Mouse (Mus musculus) kidney, embryonic 14.5 days (tissue): Measurements from ENCODE around the gene Pacrg. TPM values are rescaled to one million over a fixed set of nuclear protein-coding genes. Genes with fewer than 3 reads are reported as not detected.

Source experiments
- ATAC-seq: fragments of 200-750 bp; cut with Nextera tagmentation; 2 replicates; pipeline ENCODE4 v1.8.0; 2017; ENCODE audit warnings: moderate number of reproducible peaks, mild to moderate bottlenecking, moderate TSS enrichment, moderate library complexity; ENCODE audit not compliant: low FRiP score, low TSS enrichment
- H3K27ac ChIP-seq: fragments of 300-500 bp; sonication (generic); 2 replicates; pipeline ENCODE4 v1.5.1; 2014; ENCODE audit warnings: low read depth, mild to moderate bottlenecking, low read length, moderate library complexity, mixed read lengths
- H3K27me3 ChIP-seq: fragments of 300-500 bp; sonication (generic); 2 replicates; pipeline ENCODE4 v1.6.1; 2014; ENCODE audit warnings: mild to moderate bottlenecking, low read length; ENCODE audit not compliant: control insufficient read depth, insufficient read depth
- H3K36me3 ChIP-seq: fragments of 300-500 bp; sonication (generic); 2 replicates; pipeline ENCODE4 v1.6.1; 2014; ENCODE audit warnings: low read length, mixed read lengths; ENCODE audit not compliant: control insufficient read depth, insufficient read depth
- H3K4me1 ChIP-seq: fragments of 300-500 bp; sonication (generic); 2 replicates; pipeline ENCODE4 v1.6.1; 2014; ENCODE audit warnings: low read length, mixed read lengths; ENCODE audit not compliant: control insufficient read depth, insufficient read depth
- H3K4me2 ChIP-seq: fragments of 300-500 bp; sonication (generic); replicated peaks from 2 replicates; pipeline ENCODE4 v1.6.1; 2014; ENCODE audit warnings: low read depth, mild to moderate bottlenecking, low read length
- H3K4me3 ChIP-seq: fragments of 300-500 bp; sonication (generic); 2 replicates; pipeline ENCODE4 v1.5.1; 2014; ENCODE audit warnings: mild to moderate bottlenecking, low read length
- H3K9ac ChIP-seq: fragments of 300-500 bp; sonication (generic); 2 replicates; pipeline ENCODE4 v1.6.1; 2014; ENCODE audit warnings: low read depth, mild to moderate bottlenecking, low read length, moderate library complexity
- H3K9me3 ChIP-seq: fragments of 300-500 bp; sonication (generic); 2 replicates; pipeline ENCODE4 v1.6.1; 2016; ENCODE audit warnings: low read length; ENCODE audit not compliant: control insufficient read depth
- WGBS: fragments of 180-500 bp; shearing (Covaris S2); extraction: QIAGEN DNeasy Blood & Tissue Kit; methylation state at CpG from one replicate; pipeline ENCODE4 v1.1.7; 2014; 5-methylcytosine and 5-hydroxymethylcytosine counted together
- polyA plus RNA-seq: library from polyadenylated mRNA; unstranded; fragments of >200 nt; fragmentation: Nextera tagmentation; extraction: Ambion mirVana; gene quantifications from 2 replicates; pipeline ENCODE4 v1.2.1, GENCODE M21; 2014

Pacrg gene
- polyA plus RNA-seq, 1 experiment from 2014 or later, result 1.7 TPM

DNA sequence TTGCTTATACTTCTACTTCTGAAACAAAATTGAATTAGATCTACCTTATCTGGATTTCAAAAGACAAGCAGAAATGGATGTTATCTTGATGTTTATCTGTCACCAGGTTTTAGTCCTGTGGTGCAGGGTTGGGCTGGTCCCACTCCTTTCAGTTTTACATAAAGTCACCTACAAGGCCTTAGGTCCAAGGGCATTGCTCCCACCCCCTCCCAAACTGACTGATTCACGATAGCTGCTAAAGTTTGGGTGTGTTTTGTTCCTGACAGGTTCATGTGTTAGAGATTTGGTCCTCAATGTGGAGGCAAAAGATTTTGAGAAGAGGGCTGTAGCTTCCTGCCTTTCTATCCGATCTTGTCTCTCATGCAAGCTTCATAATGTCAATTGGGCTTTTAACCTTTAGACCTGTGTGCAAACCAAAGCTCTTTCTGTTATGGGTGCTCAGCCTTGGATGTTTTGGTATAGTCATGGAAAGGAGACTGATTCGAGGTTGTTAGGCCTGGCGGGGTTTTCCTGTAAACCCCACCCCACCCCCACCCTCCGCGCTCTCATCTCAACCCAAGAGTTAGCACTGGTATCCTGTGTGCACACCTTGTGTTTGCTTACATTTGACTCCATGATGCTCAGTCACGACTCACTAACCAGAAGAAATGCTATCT, 407.5 kb downstream of the Pacrg start:
- Histone ChIP-seq H3K27ac (no peak overlapping the region), H3K36me3 (no peaks in the 10 kb centered on the region), H3K4me1 (no peaks in the 10 kb centered on the region), H3K4me2 (no peak overlapping the region), H3K9me3 (no peaks in the 10 kb centered on the region), H3K9ac (no peak overlapping the region), H3K27me3 (no peaks in the 10 kb centered on the region), H3K4me3 (no peak overlapping the region)
- no peak for ATAC-seq
- WGBS, result 79% methylated on average over 7 of the region's 7 CpGs

DNA sequence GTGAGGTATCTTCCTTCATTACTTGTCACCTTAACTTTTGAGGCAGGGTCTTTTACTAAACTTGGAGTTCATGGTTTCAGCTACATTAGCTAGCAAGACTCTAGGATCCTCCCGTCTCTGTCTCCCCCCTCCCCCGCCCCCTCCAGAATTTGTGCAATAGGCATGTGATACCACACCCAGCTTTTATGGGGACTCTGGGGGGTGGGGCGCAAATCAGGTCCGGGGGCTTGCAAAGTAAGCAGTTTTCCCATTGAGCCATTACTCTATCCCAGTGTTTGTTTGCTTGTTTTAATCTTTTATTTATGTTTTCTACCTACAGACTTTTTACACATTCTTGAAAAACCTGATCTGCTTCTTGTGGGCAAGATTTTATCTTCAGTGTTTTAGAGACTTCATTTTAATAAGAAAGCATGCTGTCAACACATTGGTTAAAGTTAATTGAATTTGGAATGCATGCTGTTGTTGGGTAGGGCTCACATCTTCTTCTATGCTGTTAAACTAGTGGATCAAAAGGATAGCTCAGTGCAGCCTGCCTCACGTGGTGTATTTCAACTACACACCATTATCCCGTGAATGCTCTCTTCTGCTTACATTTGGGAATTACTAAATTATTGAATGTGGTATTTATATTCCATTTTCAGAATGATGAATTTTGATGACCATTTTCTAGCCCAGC, 408.1 kb downstream of the Pacrg start:
- no peak overlapping the region for H3K27ac ChIP-seq
- no peaks in the 10 kb centered on the region for H3K36me3 ChIP-seq
- H3K4me1 ChIP-seq, result no peaks in the 10 kb centered on the region
- no peaks in the 10 kb centered on the region for H3K9me3 ChIP-seq
- no peaks in the 10 kb centered on the region for H3K27me3 ChIP-seq
- H3K9ac ChIP-seq, result no peak overlapping the region
- ATAC-seq, result no peak
- 63% methylated on average over 6 of the region's 6 CpGs for whole genome bisulfite sequencing
- H3K4me3 ChIP-seq, result no peak overlapping the region
- no peak overlapping the region for H3K4me2 ChIP-seq

DNA sequence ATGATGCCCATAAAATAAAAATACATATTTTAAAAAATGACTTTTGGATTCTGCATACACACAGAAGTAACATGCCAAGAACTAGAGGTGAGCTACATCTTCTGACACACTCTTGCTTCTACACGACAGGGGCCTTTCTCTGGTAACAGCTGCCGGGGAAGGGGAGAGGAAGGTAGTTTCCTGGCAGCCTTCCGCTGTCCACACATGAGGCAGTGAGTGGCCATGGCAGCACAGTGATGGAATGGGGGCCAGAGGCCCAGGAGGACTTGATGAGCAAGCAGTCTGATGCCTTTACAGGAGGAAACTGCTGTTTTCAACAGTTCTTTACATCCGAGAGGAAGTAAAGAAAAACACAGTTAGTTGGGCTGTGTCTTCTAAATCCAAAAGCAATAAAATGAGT, 409.3 kb downstream of the Pacrg start:
- Histone ChIP-seq H3K36me3 (no peaks in the 10 kb centered on the region), H3K4me3 (no peak overlapping the region), H3K27me3 (no peaks in the 10 kb centered on the region), H3K9ac (no peak overlapping the region), H3K4me1 (no peaks in the 10 kb centered on the region), H3K9me3 (no peaks in the 10 kb centered on the region), H3K4me2 (no peak overlapping the region), H3K27ac (no peak overlapping the region)
- 75% methylated on average over 4 of the region's 4 CpGs for WGBS
- ATAC-seq, result no peak

DNA sequence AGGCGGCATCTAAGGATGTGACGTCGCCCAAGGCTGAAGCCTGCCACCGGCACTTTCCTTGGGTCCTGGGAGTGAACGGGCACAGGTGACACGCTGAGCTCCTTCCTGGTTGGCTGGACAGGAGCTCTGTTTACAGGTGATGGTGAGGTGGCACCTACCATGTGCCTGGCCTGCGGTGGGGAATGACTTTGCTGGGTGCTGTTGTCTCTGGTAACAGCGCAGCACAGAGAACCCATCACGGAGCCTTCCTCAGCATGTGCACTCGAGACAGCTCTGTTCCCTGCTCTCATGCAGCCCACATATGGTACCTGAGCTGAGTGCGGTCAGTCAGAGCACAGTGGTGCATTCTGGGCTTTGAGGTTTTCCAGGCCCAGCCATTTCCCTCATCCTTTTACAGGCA, 410.7 kb downstream of the Pacrg start:
- H3K9me3 ChIP-seq, result no peaks in the 10 kb centered on the region
- WGBS, result 92% methylated on average over 11 of the region's 11 CpGs
- no peaks in the 10 kb centered on the region for H3K27me3 ChIP-seq
- no peak for ATAC-seq
- H3K4me1 ChIP-seq, result no peaks in the 10 kb centered on the region
- H3K4me2 ChIP-seq, result no peak overlapping the region
- H3K9ac ChIP-seq, result no peak overlapping the region
- no peak overlapping the region for H3K27ac ChIP-seq
- no peaks in the 10 kb centered on the region for H3K36me3 ChIP-seq
- H3K4me3 ChIP-seq, result no peak overlapping the region

DNA sequence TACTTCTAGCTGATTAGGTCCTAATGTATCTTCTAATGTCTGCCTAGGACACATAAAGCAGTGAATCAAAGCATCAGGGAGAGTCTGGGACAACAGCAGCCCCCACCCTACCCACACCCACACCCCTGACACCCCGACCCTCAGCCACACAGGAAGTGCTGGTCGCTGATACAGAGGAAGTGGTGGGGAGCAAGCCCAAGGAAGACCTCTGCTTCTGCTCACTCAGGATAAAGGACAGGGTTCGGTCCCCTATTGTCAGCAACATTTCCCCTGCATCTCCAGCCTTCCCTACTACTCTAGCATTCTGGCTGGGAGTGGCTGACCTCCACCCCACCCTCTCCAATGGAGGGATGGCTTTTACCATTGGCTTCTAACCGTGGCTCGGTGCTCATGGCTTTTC, 414.8 kb downstream of the Pacrg start:
- Histone ChIP-seq H3K36me3 (no peaks in the 10 kb centered on the region), H3K27me3 (no peaks in the 10 kb centered on the region), H3K9ac (no peak overlapping the region), H3K4me1 (no peaks in the 10 kb centered on the region), H3K4me3 (no peak overlapping the region), H3K4me2 (no peak overlapping the region), H3K27ac (no peak overlapping the region), H3K9me3 (no peaks in the 10 kb centered on the region)
- ATAC-seq, result no peak
- 72% methylated on average over 5 of the region's 5 CpGs for WGBS

DNA sequence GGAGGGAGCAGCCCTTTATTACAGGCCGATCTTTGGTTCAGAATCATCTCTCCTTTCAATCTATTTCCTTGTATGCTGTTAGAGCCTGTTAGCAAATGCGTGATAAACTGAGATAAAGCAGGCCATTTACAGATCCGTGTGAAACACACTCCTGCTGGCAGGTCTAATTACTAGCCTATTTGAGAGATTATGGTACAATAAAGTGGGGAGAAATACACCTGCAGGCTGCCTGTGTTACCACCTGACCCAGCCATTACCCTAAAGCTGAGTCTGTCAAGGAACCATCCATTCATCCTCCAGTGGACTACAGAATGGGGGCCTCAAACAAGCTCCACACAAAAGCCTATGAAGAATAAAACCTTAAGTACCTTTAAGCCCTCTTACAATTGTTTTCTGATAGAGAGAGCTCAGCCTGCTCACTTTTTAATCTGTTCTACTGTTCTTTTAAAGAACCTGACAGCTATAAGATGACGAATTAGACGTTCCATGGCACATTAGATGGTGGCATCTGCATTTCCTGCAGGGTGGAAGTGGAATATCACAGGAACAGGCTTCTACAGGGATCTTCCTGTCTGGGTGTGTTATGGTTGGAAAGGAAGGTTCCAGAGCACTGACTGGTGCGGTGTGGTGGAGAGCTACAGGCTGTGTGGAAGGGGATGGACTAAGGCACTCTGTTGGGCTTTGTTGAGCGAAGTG, 422.4 kb downstream of the Pacrg start:
- Histone ChIP-seq H3K4me2 (no peak overlapping the region), H3K9ac (no peak overlapping the region), H3K27me3 (0 out of 2 replicates have a peak, but pooled peaks cover 2% of the 10 kb centered on the region), H3K9me3 (no peaks in the 10 kb centered on the region), H3K4me1 (no peaks in the 10 kb centered on the region), H3K27ac (no peak overlapping the region), H3K4me3 (no peak overlapping the region), H3K36me3 (no peaks in the 10 kb centered on the region)
- no peak for ATAC-seq
- WGBS, result 57% methylated on average over 7 of the region's 7 CpGs

DNA sequence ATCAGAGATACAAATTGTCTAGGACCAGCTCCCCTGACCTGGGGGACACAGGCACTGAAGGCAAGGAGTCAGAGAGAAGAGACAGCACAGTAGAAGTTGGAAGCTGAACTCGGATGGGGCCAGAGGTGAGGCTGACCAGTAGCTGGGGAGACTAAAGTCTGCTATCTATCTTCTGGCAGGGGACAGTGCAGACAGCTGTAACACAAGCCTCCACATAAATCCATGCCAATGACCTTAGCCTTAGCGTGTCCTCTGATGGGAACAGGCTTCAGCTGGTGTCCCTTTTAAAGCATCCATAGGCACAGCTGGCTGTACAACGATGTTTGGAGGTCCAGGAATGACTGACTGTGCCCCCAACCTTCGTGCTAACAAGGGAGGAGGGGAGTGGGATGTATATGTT, 423.1 kb downstream of the Pacrg start:
- H3K27ac ChIP-seq, result no peak overlapping the region
- 0 out of 2 replicates have a peak, but pooled peaks cover 2% of the 10 kb centered on the region for H3K27me3 ChIP-seq
- no peak overlapping the region for H3K9ac ChIP-seq
- H3K36me3 ChIP-seq, result no peaks in the 10 kb centered on the region
- 21% methylated on average over 4 of the region's 4 CpGs for WGBS
- H3K4me1 ChIP-seq, result no peaks in the 10 kb centered on the region
- no peaks in the 10 kb centered on the region for H3K9me3 ChIP-seq
- no peak overlapping the region for H3K4me2 ChIP-seq
- ATAC-seq, result peak; percentile 68; the same call in 1 of the 2 replicates
- no peak overlapping the region for H3K4me3 ChIP-seq

DNA sequence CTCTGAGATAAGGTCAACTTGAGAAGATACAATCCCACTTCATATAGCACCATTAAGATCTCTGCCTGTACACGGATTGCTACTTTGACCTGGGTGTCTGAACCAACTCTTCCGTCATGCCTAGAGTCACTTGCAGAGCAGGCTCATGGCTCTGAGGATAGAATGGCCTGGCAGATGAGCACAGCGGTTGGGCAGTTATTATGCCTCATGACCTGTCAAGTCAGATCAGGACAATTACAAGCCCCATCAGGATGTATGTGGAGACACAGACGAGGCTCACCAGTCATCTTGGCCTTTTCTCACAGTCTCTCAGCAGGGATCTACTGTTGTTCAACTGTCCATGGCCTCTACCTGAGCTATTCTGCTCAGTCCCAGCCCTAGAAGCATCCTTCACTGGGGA, 424.0 kb downstream of the Pacrg start:
- WGBS, result 88% methylated on average over 4 of the region's 4 CpGs
- Histone ChIP-seq H3K27ac (no peak overlapping the region), H3K4me3 (no peak overlapping the region), H3K4me1 (no peaks in the 10 kb centered on the region), H3K36me3 (no peaks in the 10 kb centered on the region), H3K4me2 (no peak overlapping the region), H3K9ac (no peak overlapping the region), H3K27me3 (0 out of 2 replicates have a peak, but pooled peaks cover 2% of the 10 kb centered on the region), H3K9me3 (no peaks in the 10 kb centered on the region)
- no peak for ATAC-seq

DNA sequence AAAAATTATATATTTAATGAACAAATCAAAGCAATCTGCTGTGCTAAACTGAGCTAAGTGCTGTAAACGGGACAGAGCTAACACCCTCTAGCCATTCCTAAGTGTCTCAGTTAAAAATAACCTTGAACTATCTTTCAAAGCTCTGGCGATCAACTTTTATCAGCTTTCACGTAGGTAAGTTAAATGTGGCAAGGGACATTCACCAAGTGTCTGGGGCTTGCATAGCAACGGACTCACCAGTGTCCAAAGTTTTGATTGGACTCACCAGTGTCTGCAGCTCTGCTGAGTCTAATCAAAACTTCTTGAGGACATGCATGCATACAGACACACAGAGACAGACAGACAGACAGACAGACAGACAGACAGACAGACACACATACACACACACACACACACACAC, 425.7 kb downstream of the Pacrg start:
- Histone ChIP-seq H3K9ac (no peak overlapping the region), H3K4me1 (no peaks in the 10 kb centered on the region), H3K27me3 (0 out of 2 replicates have a peak, but pooled peaks cover 2% of the 10 kb centered on the region), H3K36me3 (no peaks in the 10 kb centered on the region), H3K4me2 (no peak overlapping the region), H3K9me3 (no peaks in the 10 kb centered on the region), H3K4me3 (no peak overlapping the region), H3K27ac (no peak overlapping the region)
- 86% methylated on average over 4 of the region's 4 CpGs for WGBS
- no peak for ATAC-seq
